Mouse (Mus musculus) neural tube, embryonic 10.5 days (tissue): Measurements from ENCODE around the gene Mlh1.

Experiments used
- DNase-seq: peaks from one replicate; pipeline ENCODE4 v3.0.0-alpha.2; 2017; ENCODE audit warnings: low spot score; ENCODE audit errors: extremely low spot score

Mlh1 gene

GRCm38 (mm10) chr9:111220551-111221080 lies 51.0 kb downstream of the Mlh1 start:
- DNase-seq, result no peak

- DNase-seq, result no peak
Observed at GRCm38 (mm10) chr9:111216424-111216823, 55.2 kb downstream of the Mlh1 start.

GRCm38 (mm10) chr9:111213501-111213900 lies 58.1 kb downstream of the Mlh1 start:
- no peak for DNase-seq

- no peak for DNase-seq
Observed at GRCm38 (mm10) chr9:111211122-111212041, 60.2 kb downstream of the Mlh1 start.

GRCm38 (mm10) chr9:111210412-111210811 lies 61.2 kb downstream of the Mlh1 start:
- DNase-seq, result no peak

GRCm38 (mm10) chr9:111209158-111209699 lies 62.4 kb downstream of the Mlh1 start:
- DNase-seq, result no peak

GRCm38 (mm10) chr9:111208185-111208584 lies 63.4 kb downstream of the Mlh1 start:
- no peak for DNase-seq

GRCm38 (mm10) chr9:111207683-111208082 lies 63.9 kb downstream of the Mlh1 start:
- no peak for DNase-seq

GRCm38 (mm10) chr9:111204601-111205375 lies 66.8 kb downstream of the Mlh1 start:
- DNase-seq, result no peak

GRCm38 (mm10) chr9:111200208-111200607 lies 71.4 kb downstream of the Mlh1 start:
- no peak for DNase-seq

- DNase-seq, result no peak
Observed at GRCm38 (mm10) chr9:111198332-111198731, 73.3 kb downstream of the Mlh1 start.

- DNase-seq, result no peak
Observed at GRCm38 (mm10) chr9:111197712-111198111, 73.9 kb downstream of the Mlh1 start.

- DNase-seq, result no peak
Observed at GRCm38 (mm10) chr9:111197116-111197515, 74.5 kb downstream of the Mlh1 start.

- no peak for DNase-seq
Observed at GRCm38 (mm10) chr9:111193211-111193610, 78.4 kb downstream of the Mlh1 start.

GRCm38 (mm10) chr9:111188731-111189130 lies 82.9 kb downstream of the Mlh1 start:
- no peak for DNase-seq

- DNase-seq, result no peak
Observed at GRCm38 (mm10) chr9:111186861-111187260, 84.7 kb downstream of the Mlh1 start.

- no peak for DNase-seq
Observed at GRCm38 (mm10) chr9:111184929-111185328, 86.7 kb downstream of the Mlh1 start.

- DNase-seq, result no peak
Observed at GRCm38 (mm10) chr9:111182176-111182575, 89.4 kb downstream of the Mlh1 start.

GRCm38 (mm10) chr9:111178971-111179370 lies 92.6 kb downstream of the Mlh1 start:
- DNase-seq, result no peak
